Mouse (Mus musculus): Measurements from ENCODE around the gene Kdelr3. TPM values are rescaled to one million over a fixed set of nuclear protein-coding genes. Genes with fewer than 3 reads are reported as not detected.

Gene Kdelr3
- total RNA-seq, 1 experiment from 2014 or later = not detected

GRCm38 (mm10) chr15:79546410-79547288 is 30.4 kb downstream of the Kdelr3 start, which contains the start of gene Ddx17:
Ddx17 (minus strand) TSS chr15:79546741.
- ATAC-seq (ENCODE audit: extremely low read depth, insufficient number of reproducible peaks, low FRiP score, poor library complexity, severe bottlenecking) = peak; percentile 95

- ATAC-seq (ENCODE audit: extremely low read depth, insufficient number of reproducible peaks, low FRiP score, poor library complexity, severe bottlenecking) = no peak
These were observed 31.1 kb downstream of the Kdelr3 start for GRCm38 (mm10) chr15:79547289-79547820.

DNA sequence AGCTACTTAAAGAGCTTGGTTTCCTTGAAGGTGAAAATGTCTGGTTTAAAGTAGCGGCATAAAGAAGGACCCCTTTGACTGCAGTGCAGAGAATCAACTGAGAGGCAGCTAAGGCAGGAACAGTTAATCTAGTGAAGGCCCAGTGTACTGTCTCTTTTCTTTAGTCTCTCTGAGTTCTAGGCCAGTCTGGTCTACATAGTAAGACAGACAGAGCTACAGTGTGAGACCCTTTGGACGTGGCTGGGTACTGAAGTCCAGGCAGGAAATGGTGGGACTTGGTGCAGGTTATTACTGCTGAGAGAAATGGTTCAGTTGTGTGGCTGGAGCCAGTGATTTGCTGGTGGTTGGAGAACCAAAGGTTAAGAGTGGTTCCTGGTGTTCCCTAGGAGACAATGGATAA is 32.0 kb downstream of the Kdelr3 start:
- ATAC-seq (ENCODE audit: extremely low read depth, insufficient number of reproducible peaks, low FRiP score, poor library complexity, severe bottlenecking) = no peak

GRCm38 (mm10) chr15:79552566-79552965 is 36.4 kb downstream of the Kdelr3 start:
- no peak for ATAC-seq (ENCODE audit: extremely low read depth, insufficient number of reproducible peaks, low FRiP score, poor library complexity, severe bottlenecking)

DNA sequence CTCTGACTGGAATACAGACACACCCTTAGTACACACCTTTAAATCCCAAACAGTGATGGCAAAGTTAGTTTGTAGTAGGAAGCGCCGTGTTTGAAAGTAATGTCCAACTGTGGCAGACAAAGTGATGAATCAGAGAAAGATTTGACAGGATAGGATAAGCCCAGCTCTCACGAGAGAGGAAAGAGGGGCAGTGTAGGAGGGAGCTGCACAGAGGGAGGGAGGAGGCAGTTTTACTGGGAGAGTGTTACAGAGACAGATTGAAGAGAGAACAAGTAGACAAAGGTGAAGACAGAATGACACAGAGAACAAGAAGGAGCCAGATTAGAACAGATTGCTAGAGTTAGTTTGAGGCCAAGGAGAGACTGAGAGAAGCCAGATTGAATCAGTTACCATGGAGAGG is 43.4 kb downstream of the Kdelr3 start:
- no peak for ATAC-seq (ENCODE audit: extremely low read depth, insufficient number of reproducible peaks, low FRiP score, poor library complexity, severe bottlenecking)

GRCm38 (mm10) chr15:79562417-79562816 is 46.2 kb downstream of the Kdelr3 start:
- no peak for ATAC-seq (ENCODE audit: extremely low read depth, insufficient number of reproducible peaks, low FRiP score, poor library complexity, severe bottlenecking)

GRCm38 (mm10) chr15:79575543-79576222 is 59.5 kb downstream of the Kdelr3 start:
- no peak for ATAC-seq (ENCODE audit: extremely low read depth, insufficient number of reproducible peaks, low FRiP score, poor library complexity, severe bottlenecking)

GRCm38 (mm10) chr15:79576947-79577346 is 60.7 kb downstream of the Kdelr3 start:
- ATAC-seq (ENCODE audit: extremely low read depth, insufficient number of reproducible peaks, low FRiP score, poor library complexity, severe bottlenecking) = no peak

Other genes starting within 250 kb of the Kdelr3 start
- gene Baiap2l2, start 230.9 kb upstream of the Kdelr3 start, total RNA-seq (2017) = not detected in 2 replicates
- 3.4 and 5.5 TPM in 2 replicates for gene Pla2g6, start 188.0 kb upstream of the Kdelr3 start, total RNA-seq (2017)
- gene Maff, start 169.8 kb upstream of the Kdelr3 start, total RNA-seq (2017) = 2.7 and 3.4 TPM in 2 replicates
- 22.8 and 29.3 TPM in 2 replicates for gene Tmem184b, start 112.8 kb upstream of the Kdelr3 start, total RNA-seq (2017)
- 83.1 and 92.8 TPM in 2 replicates for gene Csnk1e, start 60.8 kb upstream of the Kdelr3 start, total RNA-seq (2017)
- gene Kcnj4, start 11.2 kb upstream of the Kdelr3 start, total RNA-seq (2017) = not detected in 2 replicates
- 371 and 386 TPM in 2 replicates for gene Ddx17, start 30.3 kb downstream of the Kdelr3 start, total RNA-seq (2017)
- not detected in 2 replicates for gene Dmc1, start 88.7 kb downstream of the Kdelr3 start, total RNA-seq (2017)
- gene Fam227a, start 142.5 kb downstream of the Kdelr3 start, total RNA-seq (2017) = 12.3 and 19.3 TPM in 2 replicates
- gene Cby1, start 142.8 kb downstream of the Kdelr3 start, total RNA-seq (2017) = 18.8 and 22.0 TPM in 2 replicates
- 68.0 and 76.0 TPM in 2 replicates for gene Tomm22, start 154.4 kb downstream of the Kdelr3 start, total RNA-seq (2017)
- 17.2 and 20.5 TPM in 2 replicates for gene Josd1, start 171.5 kb downstream of the Kdelr3 start, total RNA-seq (2017)
- gene Gtpbp1, start 174.4 kb downstream of the Kdelr3 start, total RNA-seq (2017) = 67.9 and 87.6 TPM in 2 replicates
- gene Sun2, start 226.1 kb downstream of the Kdelr3 start, total RNA-seq (2017) = 268 and 275 TPM in 2 replicates